Mouse (Mus musculus): ENCODE data around the gene Gm9844.

DNA sequence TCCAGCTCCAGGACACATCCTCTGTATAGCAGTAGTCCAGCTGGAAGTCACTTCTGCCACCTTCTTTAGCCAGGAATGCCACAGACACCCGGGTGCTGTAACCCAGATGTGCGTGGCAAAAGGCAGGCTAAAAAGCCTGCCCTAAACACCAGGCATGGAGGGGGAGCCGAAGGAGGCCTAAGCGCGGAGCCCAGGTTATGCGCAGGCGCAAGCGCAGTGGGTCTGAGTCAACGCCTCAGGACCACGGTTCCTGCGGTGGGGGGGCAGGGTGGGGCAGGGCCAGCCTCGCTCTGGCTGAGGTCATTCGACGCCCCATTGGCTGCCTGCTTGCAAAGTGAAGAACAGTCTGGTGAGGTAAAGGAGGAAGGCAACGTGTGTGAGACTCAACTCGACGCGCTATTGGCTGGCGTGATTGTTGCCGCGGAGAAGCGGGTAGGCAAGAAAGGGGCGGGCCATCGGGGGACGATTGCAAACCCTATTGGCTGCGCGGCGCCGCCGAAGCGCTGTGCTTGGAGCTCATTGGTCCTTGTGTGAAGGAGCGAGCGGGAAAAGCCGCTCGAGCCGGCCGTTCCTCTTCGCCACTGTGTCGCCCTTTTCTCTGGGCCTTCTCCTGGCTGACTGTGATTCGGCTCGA is 7.6 kb downstream of the Gm9844 start, which contains the start of the genes Lypd4 and Dmrtc2:
- TF ChIP-seq CTCF (IDR thresholded peaks at IDR 0.05; ENCODE audit: borderline replicate concordance, insufficient read depth, low read depth, low read length) (no peak), POLR2A (IDR thresholded peaks at IDR 0.05; ENCODE audit: borderline replicate concordance, insufficient read depth, low read length) (no peak)

Measured in cerebellum, adult 2 months (tissue).